Mouse (Mus musculus) forebrain, embryonic 14.5 days (tissue): ENCODE data around the gene Mrpl12. TPM values are rescaled to one million over a fixed set of nuclear protein-coding genes. Genes with fewer than 3 reads are reported as not detected.

Source experiments
- ATAC-seq: fragments of 200-750 bp; cut with Nextera tagmentation; 2 replicates; pipeline ENCODE4 v1.8.0; 2017; ENCODE audit warnings: mild to moderate bottlenecking, moderate library complexity
- DNase-seq: peaks from one replicate; pipeline ENCODE4 v3.0.0-alpha.2; 2015; ENCODE audit warnings: low spot score
- H3K27ac ChIP-seq: fragments of 300-500 bp; sonication (generic); 2 replicates; pipeline ENCODE4 v1.5.1; 2014; ENCODE audit warnings: low read depth, mild to moderate bottlenecking, control low read depth, low read length, moderate library complexity
- H3K27me3 ChIP-seq: fragments of 300-500 bp; sonication (generic); replicated peaks from 2 replicates; pipeline ENCODE4 v1.6.1; 2014; ENCODE audit warnings: low read length, control low read depth, mixed read lengths; ENCODE audit not compliant: control insufficient read depth, insufficient read depth
- H3K36me3 ChIP-seq: fragments of 300-500 bp; sonication (generic); 2 replicates; pipeline ENCODE4 v1.6.1; 2014; ENCODE audit warnings: low read length, control low read depth; ENCODE audit not compliant: control insufficient read depth, insufficient read depth
- H3K4me1 ChIP-seq: fragments of 300-500 bp; sonication (generic); 2 replicates; pipeline ENCODE4 v1.6.1; 2014; ENCODE audit warnings: antibody characterized with exemption, low read length, control low read depth; ENCODE audit not compliant: control insufficient read depth, insufficient read depth
- H3K4me2 ChIP-seq: fragments of 300-500 bp; sonication (generic); 2 replicates; pipeline ENCODE4 v1.6.1; 2014; ENCODE audit warnings: mild to moderate bottlenecking, control low read depth, low read length
- H3K4me3 ChIP-seq: fragments of 300-500 bp; sonication (generic); 2 replicates; pipeline ENCODE4 v1.5.1; 2014; ENCODE audit warnings: low read depth, low read length, control low read depth
- H3K9ac ChIP-seq: fragments of 300-500 bp; sonication (generic); 2 replicates; pipeline ENCODE4 v1.6.1; 2014; ENCODE audit warnings: mild to moderate bottlenecking, low read length, control low read depth, moderate library complexity
- H3K9me3 ChIP-seq: fragments of 300-500 bp; sonication (generic); replicated peaks from 2 replicates; pipeline ENCODE4 v1.6.1; 2016; ENCODE audit warnings: low read length, control low read depth, mixed read lengths; ENCODE audit not compliant: control insufficient read depth
- WGBS: fragments of 180-500 bp; shearing (Covaris S2); extraction: QIAGEN DNeasy Blood & Tissue Kit; methylation state at CpG from one replicate; pipeline ENCODE4 v1.1.7; 2014; 5-methylcytosine and 5-hydroxymethylcytosine counted together
- polyA plus RNA-seq: library from polyadenylated mRNA; unstranded; fragments of >200 nt; fragmentation: Nextera tagmentation; extraction: Ambion mirVana; gene quantifications from 2 replicates; pipeline ENCODE4 v1.2.1, GENCODE M21; 2014

Mrpl12 gene
- 143 and 155 TPM in 2 replicates for polyA plus RNA-seq

DNA sequence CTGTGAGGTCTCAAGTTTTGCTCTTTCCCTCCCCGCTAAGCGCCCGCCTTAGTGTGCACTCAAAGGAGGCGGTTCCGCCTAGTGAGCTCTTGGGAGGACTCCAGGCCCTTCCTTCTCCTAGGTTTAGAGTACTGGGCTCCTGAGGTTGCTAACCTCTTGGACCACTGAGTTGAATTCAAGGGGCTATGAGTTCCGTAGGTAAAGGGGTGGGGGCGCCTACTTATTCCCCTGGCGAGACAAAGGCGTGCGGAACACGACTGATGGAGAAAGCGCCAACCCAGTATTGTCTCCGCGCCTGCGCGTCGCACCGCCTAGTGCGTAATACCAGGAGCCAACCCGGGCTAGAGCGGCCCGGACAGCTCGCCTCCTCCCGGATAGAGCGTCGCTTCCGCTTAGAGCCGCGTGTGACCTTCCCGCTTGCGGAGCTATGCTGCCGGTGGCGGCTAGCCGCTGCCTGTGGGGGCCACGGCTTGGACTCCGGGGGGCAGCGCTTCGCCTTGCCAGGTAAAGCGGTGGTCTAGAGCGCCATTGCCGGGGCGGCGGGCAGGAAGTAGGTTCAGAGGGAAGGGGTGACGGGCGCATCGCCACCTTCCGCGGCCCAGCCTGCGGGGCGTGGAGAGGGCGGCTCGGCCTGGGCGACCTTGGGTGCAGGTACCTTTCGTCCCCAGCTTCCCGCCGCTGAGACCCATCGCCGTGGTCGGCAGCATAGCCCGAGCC, at the start of gene Mrpl12:
Gene Mrpl12 (plus strand): TSS at position 349 of the 717 bp plus-strand sequence.
- H3K4me3 ChIP-seq = peak within 1 kb of the TSS; percentile 97
- DNase-seq = peak; percentile 99
- ATAC-seq = peak; percentile 97
- WGBS = under 1% methylated on average over 59 of the region's 60 CpGs
- peak within 1 kb of the TSS; percentile 91 for H3K27ac ChIP-seq
- H3K9ac ChIP-seq = peak within 1 kb of the TSS; percentile 86
- peak within 1 kb of the TSS; percentile 90 for H3K4me2 ChIP-seq
- peaks cover 74% of the 10 kb centered on the region for H3K36me3 ChIP-seq
- no peaks in the 10 kb centered on the region for H3K27me3 ChIP-seq
- H3K4me1 ChIP-seq = peaks cover 7% of the 10 kb centered on the region
- no peaks in the 10 kb centered on the region for H3K9me3 ChIP-seq

DNA sequence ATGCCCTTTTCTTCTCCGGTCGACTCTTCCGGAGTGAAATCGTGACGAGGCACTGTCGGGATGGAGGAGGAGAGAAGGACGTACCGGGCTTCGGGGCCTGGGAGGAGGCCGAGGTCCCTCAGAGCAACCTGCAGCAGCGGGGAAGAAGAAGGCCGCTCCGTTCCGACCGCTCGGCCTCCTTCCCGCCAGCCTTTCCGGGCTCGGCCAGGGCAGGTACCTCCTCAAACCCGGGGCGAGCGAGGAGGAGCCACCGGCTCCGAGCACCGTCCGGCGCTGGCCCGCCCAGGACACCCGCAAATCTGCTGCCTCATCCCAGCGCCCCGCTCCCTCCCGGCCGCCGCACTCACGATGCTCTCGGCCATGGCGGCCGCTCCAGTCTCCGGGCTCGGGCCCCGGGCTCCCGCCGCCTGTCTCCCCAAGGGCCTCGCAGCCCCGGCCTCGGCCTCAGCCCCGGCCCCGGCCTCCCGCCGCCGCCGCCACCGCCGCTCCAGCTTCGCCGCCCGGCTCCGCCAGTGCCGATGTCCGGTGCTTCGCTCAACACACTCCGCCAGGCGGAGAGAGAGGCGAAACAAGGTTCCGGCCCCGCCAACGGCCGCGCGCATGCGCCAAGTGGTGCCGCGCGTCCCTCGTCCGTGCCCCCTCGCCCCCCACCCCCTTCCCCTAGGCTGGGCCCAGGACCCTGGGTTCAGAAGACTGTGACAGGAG, 47.1 kb upstream of the Mrpl12 start, which contains the start of gene Nploc4:
Gene Nploc4 (minus strand): TSS at position 557 of the 705 bp plus-strand sequence.
- WGBS = under 1% methylated on average over 76 of the region's 77 CpGs
- Histone ChIP-seq H3K36me3 (peaks cover 26% of the 10 kb centered on the region), H3K4me3 (peak within 1 kb of the TSS; percentile 90), H3K27me3 (no peaks in the 10 kb centered on the region), H3K4me2 (peak within 1 kb of the TSS; percentile 87), H3K9me3 (no peaks in the 10 kb centered on the region), H3K27ac (peak within 1 kb of the TSS; percentile 58; the same call in 1 of the 2 replicates), H3K4me1 (peaks cover 11% of the 10 kb centered on the region), H3K9ac (peak within 1 kb of the TSS; percentile 97)
- peak; percentile 88 for DNase-seq
- ATAC-seq = peak; percentile 92

DNA sequence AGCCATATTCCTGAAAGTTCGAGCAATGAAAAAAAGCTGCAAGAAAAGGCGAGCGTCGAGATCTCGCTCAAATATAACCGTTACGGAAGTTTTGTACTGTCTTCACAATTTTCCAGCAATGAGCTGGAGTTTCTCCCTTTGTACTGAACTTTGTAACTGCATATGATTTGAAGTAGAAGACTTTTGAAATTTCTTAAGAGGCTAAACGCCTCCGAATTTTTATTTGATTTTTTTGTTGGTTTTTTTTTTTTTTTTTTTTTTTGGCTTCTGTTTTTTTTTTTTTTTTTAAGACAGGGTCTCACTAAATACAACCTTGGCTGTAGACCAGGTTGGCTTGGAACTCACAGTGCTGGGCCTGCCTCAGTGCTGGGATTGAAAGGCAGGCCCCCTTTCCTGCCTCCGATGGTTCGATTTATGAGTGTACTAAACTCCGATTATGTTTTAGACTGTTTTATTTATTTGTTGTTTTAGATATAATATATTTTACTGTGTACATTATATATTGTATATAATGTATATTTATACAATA, 46.5 kb upstream of the Mrpl12 start:
- 0 out of 2 replicates have a peak overlapping the region, but pooled peaks have one; percentile 58 for H3K27ac ChIP-seq

DNA sequence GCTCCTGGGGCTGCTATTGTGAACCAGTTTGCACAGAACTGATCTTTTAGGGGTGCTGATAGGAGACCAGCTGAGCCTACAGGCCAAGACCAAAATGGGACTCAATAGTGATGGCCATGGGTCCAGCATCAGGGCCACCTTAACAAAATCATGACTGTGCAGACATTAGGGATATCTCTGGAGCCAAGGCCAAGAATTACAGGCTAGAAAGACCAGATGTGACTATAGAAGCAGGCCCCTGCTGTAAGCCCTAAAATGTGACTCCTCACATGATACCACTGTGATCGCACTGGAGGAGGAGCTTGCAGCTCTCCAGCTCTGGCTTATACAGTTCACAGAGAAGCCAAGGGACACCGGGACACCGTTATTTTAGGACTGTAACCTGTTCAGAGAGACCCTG, 42.1 kb upstream of the Mrpl12 start, which contains the start of gene Tspan10:
Gene Tspan10 (plus strand): TSS at position 301 of the 400 bp plus-strand sequence.
- 86% methylated on average over 3 of the region's 3 CpGs for WGBS
- Histone ChIP-seq H3K4me2 (no peak within 1 kb of the TSS), H3K4me3 (no peak within 1 kb of the TSS), H3K4me1 (no peaks in the 10 kb centered on the region), H3K9me3 (no peaks in the 10 kb centered on the region), H3K9ac (no peak within 1 kb of the TSS), H3K27me3 (no peaks in the 10 kb centered on the region), H3K27ac (no peak within 1 kb of the TSS), H3K36me3 (no peaks in the 10 kb centered on the region)
- DNase-seq (no peak), ATAC-seq (no peak)

More for the DNA sequence above, 46.5 kb upstream of the Mrpl12 start:
- H3K27me3 ChIP-seq = no peaks in the 10 kb centered on the region
- peaks cover 11% of the 10 kb centered on the region for H3K4me1 ChIP-seq
- peak overlapping the region; percentile 97; the same call in 1 of the 2 replicates for H3K9ac ChIP-seq
- no peak for ATAC-seq
- DNase-seq = peak; percentile 23
- peak overlapping the region; percentile 90 for H3K4me3 ChIP-seq
- no peaks in the 10 kb centered on the region for H3K9me3 ChIP-seq
- peak overlapping the region; percentile 87 for H3K4me2 ChIP-seq
- WGBS = 28% methylated on average over 12 of the region's 12 CpGs
- peaks cover 20% of the 10 kb centered on the region for H3K36me3 ChIP-seq

DNA sequence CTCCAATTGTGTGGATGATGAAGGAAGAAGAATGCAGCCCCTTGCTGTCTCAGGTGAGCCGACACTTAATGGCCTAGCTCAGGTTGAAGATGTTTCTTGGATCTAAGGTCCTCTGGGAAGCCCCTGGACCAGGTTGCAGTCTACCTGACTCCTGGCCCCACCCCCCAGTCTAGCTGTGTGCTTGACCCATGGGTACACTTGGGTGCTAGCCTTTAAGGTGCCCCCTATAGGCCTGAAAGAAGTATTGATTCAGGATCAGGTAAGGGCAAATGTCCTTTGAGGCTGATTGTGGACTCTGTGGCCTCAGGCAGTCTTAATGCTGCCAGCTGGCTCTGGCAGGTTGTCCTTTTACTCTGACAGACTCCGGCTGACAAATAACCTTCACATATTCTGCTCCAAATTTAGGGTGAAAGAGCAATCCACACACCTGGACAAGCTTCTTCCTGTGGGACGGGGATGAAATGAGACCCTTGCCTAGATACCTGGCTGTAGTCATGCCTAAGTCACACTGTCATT, 41.6 kb upstream of the Mrpl12 start:
- H3K4me3 ChIP-seq = no peak overlapping the region
- H3K9me3 ChIP-seq = no peaks in the 10 kb centered on the region
- 77% methylated on average over 3 of the region's 3 CpGs for WGBS
- no peak overlapping the region for H3K4me2 ChIP-seq
- no peaks in the 10 kb centered on the region for H3K4me1 ChIP-seq
- ATAC-seq (no peak), DNase-seq (no peak)
- H3K36me3 ChIP-seq = no peaks in the 10 kb centered on the region
- H3K27me3 ChIP-seq = no peaks in the 10 kb centered on the region
- no peak overlapping the region for H3K9ac ChIP-seq
- no peak overlapping the region for H3K27ac ChIP-seq

DNA sequence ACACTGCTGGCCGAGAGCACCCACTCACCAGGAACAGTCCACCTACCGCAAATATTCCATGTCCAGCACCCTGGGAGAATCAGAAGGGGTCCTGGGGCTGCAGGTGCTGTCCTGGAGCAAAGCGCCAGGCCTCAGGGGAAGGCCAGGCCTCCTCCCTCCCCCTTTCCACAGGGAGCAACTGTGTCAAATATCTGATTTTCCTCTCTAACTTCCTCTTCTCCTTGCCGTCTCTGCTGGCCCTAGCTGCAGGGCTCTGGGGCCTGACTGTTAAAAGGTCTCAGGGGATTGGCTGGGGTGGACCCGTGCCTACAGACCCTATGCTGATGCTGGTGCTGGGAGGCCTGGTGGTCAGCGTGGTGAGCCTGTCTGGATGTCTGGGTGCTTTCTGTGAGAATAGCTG, 40.3 kb upstream of the Mrpl12 start:
- H3K4me1 ChIP-seq = no peaks in the 10 kb centered on the region
- H3K9me3 ChIP-seq = no peaks in the 10 kb centered on the region
- no peak for DNase-seq
- H3K36me3 ChIP-seq = no peaks in the 10 kb centered on the region
- H3K4me2 ChIP-seq = no peak overlapping the region
- H3K27me3 ChIP-seq = no peaks in the 10 kb centered on the region
- no peak for ATAC-seq
- no peak overlapping the region for H3K27ac ChIP-seq
- no peak overlapping the region for H3K4me3 ChIP-seq
- 84% methylated on average over 6 of the region's 6 CpGs for WGBS
- H3K9ac ChIP-seq = no peak overlapping the region

DNA sequence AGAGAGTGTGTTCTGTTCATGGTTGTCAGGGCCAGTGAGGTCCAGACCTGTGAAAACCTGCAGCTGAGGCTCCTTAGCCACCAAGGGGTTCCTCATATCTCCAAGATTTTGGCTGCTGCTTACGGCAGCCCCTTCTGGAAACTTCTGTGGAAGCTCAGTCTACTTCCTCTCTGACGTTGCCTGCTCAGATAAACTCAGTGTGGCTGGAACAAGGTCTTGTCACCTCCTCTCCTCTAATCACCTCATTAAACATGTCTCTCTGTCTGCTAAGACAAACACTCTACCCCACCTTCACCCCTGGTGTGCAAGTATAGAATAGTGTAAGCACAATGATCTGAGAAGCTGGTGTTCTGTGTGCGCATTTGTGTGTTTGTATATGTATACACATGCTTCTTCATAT, 38.9 kb upstream of the Mrpl12 start:
- 70% methylated on average over 3 of the region's 3 CpGs for WGBS
- Histone ChIP-seq H3K27ac (no peak overlapping the region), H3K9me3 (no peaks in the 10 kb centered on the region), H3K9ac (no peak overlapping the region), H3K27me3 (no peaks in the 10 kb centered on the region), H3K4me1 (no peaks in the 10 kb centered on the region), H3K4me2 (no peak overlapping the region), H3K36me3 (no peaks in the 10 kb centered on the region), H3K4me3 (no peak overlapping the region)
- no peak for ATAC-seq
- DNase-seq = no peak

DNA sequence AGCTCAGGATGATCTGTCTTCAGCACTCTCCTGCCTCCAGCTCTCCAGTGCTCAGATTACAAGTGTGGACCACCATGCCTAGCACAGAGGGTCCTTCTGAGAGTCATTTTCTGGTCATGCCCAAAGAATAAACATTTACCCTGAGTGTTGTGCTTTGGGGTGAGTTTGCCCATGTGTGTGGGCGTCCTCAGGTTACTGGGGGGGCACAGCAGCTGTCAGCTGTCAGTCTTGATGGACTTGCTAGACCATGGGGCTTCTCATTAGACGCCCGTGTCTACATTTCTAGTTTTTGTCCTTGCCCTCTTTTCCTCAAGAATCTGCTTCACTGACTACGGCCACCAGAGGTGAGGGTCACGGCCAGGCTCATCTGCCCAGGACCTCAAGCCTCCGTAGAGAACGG, 37.2 kb upstream of the Mrpl12 start:
- H3K9me3 ChIP-seq = no peaks in the 10 kb centered on the region
- no peak for ATAC-seq
- H3K4me2 ChIP-seq = no peak overlapping the region
- H3K4me3 ChIP-seq = no peak overlapping the region
- no peaks in the 10 kb centered on the region for H3K36me3 ChIP-seq
- no peak overlapping the region for H3K9ac ChIP-seq
- H3K4me1 ChIP-seq = no peaks in the 10 kb centered on the region
- no peak for DNase-seq
- H3K27ac ChIP-seq = no peak overlapping the region
- no peaks in the 10 kb centered on the region for H3K27me3 ChIP-seq
- WGBS = 79% methylated on average over 7 of the region's 7 CpGs
